Mouse (Mus musculus) intestine, embryonic 14.5 days (tissue): ENCODE results near the gene Gm17018. TPM values are rescaled to one million over a fixed set of nuclear protein-coding genes. Genes with fewer than 3 reads are reported as not detected.
A peak's percentile ranks its signal among the peaks of the same experiment; 100 is the strongest.

Experiments
- ATAC-seq: fragments of 200-750 bp; cut with Nextera tagmentation; replicated peaks from 2 replicates; pipeline ENCODE4 v1.8.0; 2017; ENCODE audit warnings: low read depth, moderate number of reproducible peaks, moderate TSS enrichment, moderate library complexity; ENCODE audit not compliant: low FRiP score, low TSS enrichment
- DNase-seq: peaks from one replicate; pipeline ENCODE4 v3.0.0-alpha.2; 2018; ENCODE audit warnings: low spot score
- H3K27ac ChIP-seq: fragments of 300-500 bp; sonication (generic); 2 replicates; pipeline ENCODE4 v1.5.1; 2014; ENCODE audit warnings: low read depth, mild to moderate bottlenecking, control low read depth
- H3K27me3 ChIP-seq: fragments of 300-500 bp; sonication (generic); replicated peaks from 2 replicates; pipeline ENCODE4 v1.6.1; 2014; ENCODE audit warnings: low read length, control low read depth; ENCODE audit not compliant: control insufficient read depth, insufficient read depth
- H3K36me3 ChIP-seq: fragments of 300-500 bp; sonication (generic); 2 replicates; pipeline ENCODE4 v1.6.1; 2014; ENCODE audit warnings: low read length, control low read depth; ENCODE audit not compliant: control insufficient read depth, insufficient read depth
- H3K4me1 ChIP-seq: fragments of 300-500 bp; sonication (generic); replicated peaks from 2 replicates; pipeline ENCODE4 v1.6.1; 2014; ENCODE audit warnings: low read length, control low read depth, mixed read lengths; ENCODE audit not compliant: control insufficient read depth, insufficient read depth
- H3K4me2 ChIP-seq: fragments of 300-500 bp; sonication (generic); 2 replicates; pipeline ENCODE4 v1.6.1; 2014; ENCODE audit warnings: low read length
- H3K4me3 ChIP-seq: fragments of 300-500 bp; sonication (generic); 2 replicates; pipeline ENCODE4 v1.5.1; 2014; ENCODE audit warnings: low read depth, low read length, control low read depth, mixed read lengths
- H3K9ac ChIP-seq: fragments of 300-500 bp; sonication (generic); 2 replicates; pipeline ENCODE4 v1.6.1; 2014; ENCODE audit warnings: mild to moderate bottlenecking, low read length
- H3K9me3 ChIP-seq: fragments of 300-500 bp; sonication (generic); 2 replicates; pipeline ENCODE4 v1.6.1; 2016; ENCODE audit warnings: low read length, control low read depth; ENCODE audit not compliant: control insufficient read depth
- WGBS: fragments of 180-500 bp; shearing (Covaris S2); extraction: QIAGEN DNeasy Blood & Tissue Kit; methylation state at CpG from one replicate; pipeline ENCODE4 v1.1.7; 2014; 5-methylcytosine and 5-hydroxymethylcytosine counted together
- polyA plus RNA-seq: library from polyadenylated mRNA; unstranded; fragments of >200 nt; fragmentation: Nextera tagmentation; extraction: Ambion mirVana; gene quantifications from 2 replicates; pipeline ENCODE4 v1.2.1, GENCODE M21; 2014

Gm17018 gene
- polyA plus RNA-seq = 41.8 and 44.0 TPM in 2 replicates

DNA sequence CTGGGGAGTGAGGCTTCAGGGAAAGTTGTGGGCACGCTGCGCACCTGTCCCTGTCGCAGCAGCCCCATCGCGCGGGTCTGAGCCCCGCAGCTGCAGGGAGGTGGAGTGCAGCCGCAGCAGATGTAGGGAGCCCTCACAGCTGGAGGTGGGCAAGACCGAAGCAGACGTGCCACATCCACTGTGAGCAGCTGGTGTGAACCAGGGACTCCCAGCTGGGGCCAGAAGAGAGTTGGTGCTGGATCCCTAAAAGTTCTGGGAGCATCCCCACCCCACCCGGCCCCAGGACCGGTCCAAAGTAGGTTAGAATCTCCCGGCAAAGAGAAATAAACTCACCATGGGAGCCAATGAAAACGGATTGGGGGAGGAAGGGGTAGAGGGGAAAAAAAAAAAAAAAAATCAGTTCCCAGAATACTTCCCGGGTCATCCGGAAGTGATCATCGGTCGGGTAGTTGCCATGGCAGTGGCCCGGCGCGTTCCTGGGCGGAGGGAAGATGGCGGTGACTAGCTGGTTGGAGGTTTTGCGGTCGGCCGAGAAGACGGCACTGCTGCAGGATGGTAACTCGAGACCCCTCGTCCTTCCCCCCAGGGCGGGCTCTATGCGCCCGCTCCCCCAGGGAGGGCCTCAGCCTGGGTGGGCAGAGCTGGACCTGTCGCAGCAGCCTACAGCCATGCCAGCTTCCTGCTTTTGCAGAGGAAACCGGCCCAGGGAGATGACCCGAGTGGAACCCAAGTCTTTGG is at the start of gene Gm17018, which contains the start of gene Poll:
Gm17018 (plus strand) TSS at position 463 of the 738 bp plus-strand sequence.
Poll (minus strand) TSS at position 379 of the 738 bp plus-strand sequence.
- H3K4me1 ChIP-seq = peaks cover 7% of the 10 kb centered on the region; the same call in 1 of the 2 replicates
- DNase-seq = peak; percentile 91
- H3K4me3 ChIP-seq = peak within 1 kb of the TSS; percentile 78
- no peaks in the 10 kb centered on the region for H3K9me3 ChIP-seq
- peak within 1 kb of the TSS; percentile 34; the same call in 1 of the 2 replicates for H3K27ac ChIP-seq
- H3K4me2 ChIP-seq = peak within 1 kb of the TSS; percentile 98
- no peaks in the 10 kb centered on the region for H3K27me3 ChIP-seq
- H3K36me3 ChIP-seq = no peaks in the 10 kb centered on the region
- ATAC-seq = peak; percentile 86
- H3K9ac ChIP-seq = peak within 1 kb of the TSS; percentile 64
- WGBS = 0% methylated on average over 35 of the region's 35 CpGs

DNA sequence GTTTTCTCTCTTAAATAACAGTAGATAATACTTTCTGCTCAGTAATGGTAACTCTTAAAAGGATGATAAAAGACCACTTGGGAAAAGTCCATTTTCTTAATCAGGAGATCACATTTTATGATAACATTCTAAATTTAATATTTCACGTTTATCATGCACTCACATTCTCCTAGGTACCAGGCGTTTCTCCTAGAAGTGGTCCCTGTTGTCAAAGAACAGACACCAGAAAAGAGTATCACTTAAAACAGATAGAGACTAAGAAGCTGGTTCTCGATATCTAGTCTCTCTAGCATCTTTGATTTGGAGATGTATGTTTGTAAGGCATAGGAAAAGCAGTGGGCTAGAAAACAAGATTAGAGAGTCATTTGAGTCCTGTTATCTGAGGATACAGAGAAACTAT is 49.7 kb upstream of the Gm17018 start:
- 78% methylated on average over 3 of the region's 3 CpGs for WGBS

DNA sequence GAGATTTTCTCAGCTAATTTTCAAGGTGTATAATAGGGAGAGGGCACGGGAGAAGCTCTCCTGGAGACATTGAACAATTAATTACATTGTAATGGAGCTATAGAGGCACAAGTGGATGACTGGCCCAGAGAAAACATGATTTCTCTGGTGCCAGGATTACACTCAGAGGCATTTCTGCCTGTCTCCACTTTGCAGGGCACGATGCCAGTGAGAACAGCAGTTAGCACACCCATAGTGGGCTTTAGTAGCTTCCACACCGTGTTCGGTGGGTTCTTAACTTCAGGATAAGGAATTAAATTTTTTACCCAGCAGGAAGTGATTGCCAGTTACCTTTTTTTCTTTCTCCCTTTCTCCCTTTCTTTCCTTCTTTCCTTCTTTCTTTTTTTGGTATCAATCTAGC is 49.0 kb upstream of the Gm17018 start:
- ATAC-seq (no peak), DNase-seq (no peak)
- H3K4me1 ChIP-seq = no peaks in the 10 kb centered on the region
- H3K27ac ChIP-seq = no peak overlapping the region
- WGBS = 84% methylated on average over 4 of the region's 4 CpGs
- H3K36me3 ChIP-seq = peaks cover 40% of the 10 kb centered on the region
- H3K4me3 ChIP-seq = no peak overlapping the region
- H3K9ac ChIP-seq = no peak overlapping the region
- no peak overlapping the region for H3K4me2 ChIP-seq
- no peaks in the 10 kb centered on the region for H3K9me3 ChIP-seq
- no peaks in the 10 kb centered on the region for H3K27me3 ChIP-seq

More for the DNA sequence above, 49.7 kb upstream of the Gm17018 start:
- Histone ChIP-seq H3K9ac (no peak overlapping the region), H3K9me3 (no peaks in the 10 kb centered on the region), H3K4me1 (no peaks in the 10 kb centered on the region), H3K4me3 (no peak overlapping the region), H3K36me3 (peaks cover 33% of the 10 kb centered on the region), H3K27me3 (no peaks in the 10 kb centered on the region), H3K27ac (no peak overlapping the region), H3K4me2 (no peak overlapping the region)
- DNase-seq (no peak), ATAC-seq (no peak)

DNA sequence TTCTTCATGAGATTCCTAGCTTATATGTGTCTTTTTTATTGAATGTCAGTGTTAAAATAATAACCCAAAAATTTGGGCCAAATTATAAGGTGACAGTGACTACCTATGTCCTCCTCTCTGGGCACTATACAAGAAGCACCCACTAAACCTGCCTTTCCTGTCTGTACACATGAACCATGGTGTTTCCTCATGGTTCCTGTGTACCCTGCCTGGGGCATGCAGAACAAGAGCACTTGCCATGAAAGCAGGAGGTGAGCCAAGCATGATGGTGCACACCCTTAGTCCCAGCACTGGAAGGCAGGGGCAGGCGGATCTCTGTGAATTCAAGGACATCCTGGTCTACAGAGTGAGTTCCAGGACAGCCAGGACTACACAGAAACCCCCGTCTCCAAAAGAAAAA is 45.1 kb upstream of the Gm17018 start:
- WGBS = 88% methylated on average over 2 of the region's 2 CpGs
- no peaks in the 10 kb centered on the region for H3K9me3 ChIP-seq
- DNase-seq (no peak), ATAC-seq (no peak)
- no peak overlapping the region for H3K4me2 ChIP-seq
- no peaks in the 10 kb centered on the region for H3K27me3 ChIP-seq
- H3K27ac ChIP-seq = no peak overlapping the region
- no peaks in the 10 kb centered on the region for H3K4me1 ChIP-seq
- no peak overlapping the region for H3K9ac ChIP-seq
- H3K36me3 ChIP-seq = peaks cover 62% of the 10 kb centered on the region
- H3K4me3 ChIP-seq = no peak overlapping the region

DNA sequence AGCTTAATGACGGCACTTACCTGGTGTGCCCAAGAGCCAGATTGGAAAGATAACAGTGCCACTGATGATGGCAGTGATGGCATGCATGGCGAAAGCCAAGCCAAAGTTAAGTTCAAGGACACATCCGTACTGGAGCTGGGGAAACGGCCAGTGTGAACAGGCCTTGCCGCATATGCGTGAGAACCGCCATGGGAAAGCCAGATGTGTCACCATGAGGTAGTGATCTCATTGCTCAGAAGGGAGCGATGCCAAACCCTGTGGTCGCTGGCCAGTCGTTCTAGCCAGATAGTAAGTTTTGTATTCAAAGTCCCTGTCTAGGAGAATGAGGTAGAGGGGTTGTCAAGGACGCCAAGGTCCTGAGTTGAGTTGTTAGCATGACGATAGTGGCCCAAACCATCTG is 44.2 kb upstream of the Gm17018 start:
- H3K36me3 ChIP-seq = peaks cover 62% of the 10 kb centered on the region
- ATAC-seq (no peak), DNase-seq (no peak)
- no peaks in the 10 kb centered on the region for H3K27me3 ChIP-seq
- H3K9me3 ChIP-seq = no peaks in the 10 kb centered on the region
- H3K4me1 ChIP-seq = no peaks in the 10 kb centered on the region
- H3K9ac ChIP-seq = no peak overlapping the region
- H3K27ac ChIP-seq = no peak overlapping the region
- no peak overlapping the region for H3K4me2 ChIP-seq
- 94% methylated on average over 12 of the region's 12 CpGs for WGBS
- H3K4me3 ChIP-seq = no peak overlapping the region

DNA sequence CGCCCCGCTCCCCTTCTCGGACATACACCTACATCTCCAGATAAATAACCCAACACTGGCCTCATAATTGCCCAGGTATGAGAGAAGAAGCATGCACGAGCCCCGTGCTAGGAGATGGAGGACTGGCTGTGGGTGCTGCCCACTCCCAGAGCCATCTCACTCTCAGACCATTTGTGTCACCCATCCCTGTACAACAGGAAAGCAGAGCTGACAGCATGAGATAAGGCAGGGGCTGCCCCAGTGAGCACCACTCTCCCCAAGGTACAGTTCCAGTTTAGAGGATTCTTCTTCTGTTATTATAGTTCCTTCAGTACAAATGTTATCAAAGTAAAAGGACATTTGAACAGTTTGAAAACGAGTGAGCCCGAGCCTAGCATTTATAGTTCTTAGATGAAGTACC is 33.0 kb upstream of the Gm17018 start:
- 78% methylated on average over 7 of the region's 7 CpGs for WGBS
- no peak overlapping the region for H3K9ac ChIP-seq
- ATAC-seq = no peak
- peaks cover 45% of the 10 kb centered on the region for H3K36me3 ChIP-seq
- no peaks in the 10 kb centered on the region for H3K27me3 ChIP-seq
- H3K4me1 ChIP-seq = 0 out of 2 replicates have a peak, but pooled peaks cover 4% of the 10 kb centered on the region
- no peak overlapping the region for H3K27ac ChIP-seq
- no peak overlapping the region for H3K4me2 ChIP-seq
- no peak overlapping the region for H3K4me3 ChIP-seq
- H3K9me3 ChIP-seq = no peaks in the 10 kb centered on the region
- DNase-seq = no peak

DNA sequence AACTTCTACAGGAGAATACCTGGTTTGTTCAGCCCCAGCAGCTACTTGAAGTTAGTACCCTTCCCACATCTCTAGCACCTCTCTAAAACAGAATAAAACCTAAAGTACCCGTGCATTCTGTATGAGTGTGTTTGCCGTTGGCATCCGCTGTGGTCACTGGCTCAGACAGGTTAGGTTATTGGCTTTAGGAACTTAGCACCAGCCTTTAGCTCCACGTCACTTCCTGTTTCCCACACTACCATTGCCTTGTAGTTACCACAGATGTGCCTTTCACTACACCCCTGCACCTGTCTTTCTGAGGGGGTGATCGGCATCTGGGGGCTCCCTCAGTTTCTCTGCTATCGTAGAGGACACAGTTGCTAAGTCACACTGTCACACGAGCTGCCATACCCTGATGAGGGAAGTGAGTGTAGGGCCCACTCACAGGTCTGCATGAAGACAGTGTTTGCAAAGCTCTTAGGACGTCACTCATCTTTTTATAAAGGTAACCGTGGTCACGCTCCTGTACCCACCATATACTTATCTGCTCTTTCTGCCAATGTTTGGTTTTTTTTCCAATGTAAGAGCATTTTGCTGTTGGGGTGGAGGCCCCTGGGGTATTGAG is 32.4 kb upstream of the Gm17018 start:
- Histone ChIP-seq H3K36me3 (peaks cover 39% of the 10 kb centered on the region), H3K4me1 (0 out of 2 replicates have a peak, but pooled peaks cover 4% of the 10 kb centered on the region), H3K9ac (no peak overlapping the region), H3K4me3 (no peak overlapping the region), H3K9me3 (no peaks in the 10 kb centered on the region), H3K27me3 (no peaks in the 10 kb centered on the region), H3K27ac (no peak overlapping the region), H3K4me2 (no peak overlapping the region)
- no peak for DNase-seq
- no peak for ATAC-seq
- 87% methylated on average over 10 of the region's 10 CpGs for WGBS

DNA sequence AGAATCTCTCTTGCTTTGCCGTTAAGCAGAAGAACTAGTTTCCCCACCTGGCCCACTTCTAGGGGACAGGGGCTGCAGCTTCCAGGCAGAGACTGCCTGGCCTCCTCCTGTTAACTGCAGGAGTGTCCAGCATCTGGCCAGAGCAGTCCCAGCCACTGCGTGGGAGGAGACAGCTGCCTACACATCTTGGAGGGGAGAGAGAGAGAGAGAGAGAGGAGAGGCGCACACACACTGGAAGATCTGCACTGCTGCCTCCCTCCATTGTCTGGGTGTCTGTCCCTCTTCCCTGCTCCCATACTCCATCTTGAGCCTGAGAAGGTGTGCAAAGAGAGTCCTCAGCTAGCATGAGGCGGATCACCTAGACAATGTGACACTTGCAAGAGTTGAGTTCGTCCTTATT is 31.1 kb upstream of the Gm17018 start:
- no peaks in the 10 kb centered on the region for H3K9me3 ChIP-seq
- ATAC-seq = no peak
- H3K4me2 ChIP-seq = no peak overlapping the region
- no peaks in the 10 kb centered on the region for H3K27me3 ChIP-seq
- H3K36me3 ChIP-seq = peaks cover 37% of the 10 kb centered on the region
- DNase-seq = no peak
- no peak overlapping the region for H3K27ac ChIP-seq
- no peak overlapping the region for H3K4me3 ChIP-seq
- H3K4me1 ChIP-seq = 0 out of 2 replicates have a peak, but pooled peaks cover 4% of the 10 kb centered on the region
- WGBS = 71% methylated on average over 5 of the region's 5 CpGs
- no peak overlapping the region for H3K9ac ChIP-seq
